Mouse (Mus musculus) kidney, embryonic 16.5 days (tissue): ENCODE data around the gene Sdccag8. TPM values are rescaled to one million over a fixed set of nuclear protein-coding genes. Genes with fewer than 3 reads are reported as not detected.
"Not testable (repeated sequence)": the region's sequence is repeated elsewhere in the genome, so short reads cannot be mapped to it uniquely, and the experiment has no call there.

Source experiments
- ATAC-seq: fragments of 200-750 bp; cut with Nextera tagmentation; 2 replicates; pipeline ENCODE4 v1.8.0; 2017; ENCODE audit warnings: moderate TSS enrichment; ENCODE audit not compliant: low FRiP score, low TSS enrichment
- H3K27ac ChIP-seq: fragments of 300-500 bp; sonication (generic); 2 replicates; pipeline ENCODE4 v1.5.1; 2014; ENCODE audit warnings: low read length
- H3K27me3 ChIP-seq: fragments of 300-500 bp; sonication (generic); 2 replicates; pipeline ENCODE4 v1.6.1; 2014; ENCODE audit warnings: low read length, control low read depth, mixed read lengths; ENCODE audit not compliant: insufficient read depth
- H3K36me3 ChIP-seq: fragments of 300-500 bp; sonication (generic); 2 replicates; pipeline ENCODE4 v1.6.1; 2014; ENCODE audit warnings: low read length, control low read depth, mixed read lengths; ENCODE audit not compliant: insufficient read depth
- H3K4me1 ChIP-seq: fragments of 300-500 bp; sonication (generic); 2 replicates; pipeline ENCODE4 v1.6.1; 2014; ENCODE audit warnings: low read length, control low read depth, mixed read lengths; ENCODE audit not compliant: insufficient read depth
- H3K4me2 ChIP-seq: fragments of 300-500 bp; sonication (generic); replicated peaks from 2 replicates; pipeline ENCODE4 v1.6.1; 2014; ENCODE audit warnings: low read depth, low read length
- H3K4me3 ChIP-seq: fragments of 300-500 bp; sonication (generic); 2 replicates; pipeline ENCODE4 v1.5.1; 2014; ENCODE audit warnings: mild to moderate bottlenecking, low read length
- H3K9ac ChIP-seq: fragments of 300-500 bp; sonication (generic); replicated peaks from 2 replicates; pipeline ENCODE4 v1.6.1; 2014; ENCODE audit warnings: low read length
- H3K9me3 ChIP-seq: fragments of 300-500 bp; sonication (generic); 2 replicates; pipeline ENCODE4 v1.6.1; 2016; ENCODE audit warnings: low read length, control low read depth
- WGBS: fragments of 180-500 bp; shearing (Covaris S2); extraction: QIAGEN DNeasy Blood & Tissue Kit; methylation state at CpG from one replicate; pipeline ENCODE4 v1.1.7; 2014; 5-methylcytosine and 5-hydroxymethylcytosine counted together
- polyA plus RNA-seq: library from polyadenylated mRNA; unstranded; fragments of >200 nt; fragmentation: Nextera tagmentation; extraction: Ambion mirVana; gene quantifications from 2 replicates; pipeline ENCODE4 v1.2.1, GENCODE M21; 2015

The Sdccag8 gene
- polyA plus RNA-seq, 1 experiment from 2014 or later: 20.1 TPM

- H3K4me1 ChIP-seq: no peaks in the 10 kb centered on the region
- under 1% methylated on average over 41 of the region's 41 CpGs for WGBS
- no peak overlapping the region for H3K27ac ChIP-seq
- peak overlapping the region; percentile 56; the same call in 1 of the 2 replicates for H3K9ac ChIP-seq
- peak overlapping the region; percentile 47 for H3K4me3 ChIP-seq
- H3K36me3 ChIP-seq: peaks cover 3% of the 10 kb centered on the region; the same call in 1 of the 2 replicates
- H3K27me3 ChIP-seq: peaks cover 3% of the 10 kb centered on the region; the same call in 1 of the 2 replicates
- H3K4me2 ChIP-seq: peak overlapping the region; percentile 79
- peak; percentile 90 for ATAC-seq
- no peaks in the 10 kb centered on the region for H3K9me3 ChIP-seq
Measured at GRCm38 (mm10) chr1:176835501-176836294, 21.2 kb downstream of the Sdccag8 start.

GRCm38 (mm10) chr1:176836562-176836961, 22.1 kb downstream of the Sdccag8 start:
- H3K27ac ChIP-seq, H3K4me2 ChIP-seq: not testable (repeated sequence)
- WGBS: 55% methylated on average over 7 of the region's 7 CpGs

GRCm38 (mm10) chr1:176845082-176845977, 30.9 kb downstream of the Sdccag8 start:
- Histone ChIP-seq H3K4me2 (no peak overlapping the region), H3K27me3 (no peaks in the 10 kb centered on the region), H3K4me3 (no peak overlapping the region), H3K9me3 (no peaks in the 10 kb centered on the region), H3K36me3 (peaks cover 2% of the 10 kb centered on the region; the same call in 1 of the 2 replicates), H3K27ac (no peak overlapping the region), H3K9ac (no peak overlapping the region), H3K4me1 (0 out of 2 replicates have a peak, but pooled peaks cover 6% of the 10 kb centered on the region)
- 86% methylated on average over 17 of the region's 17 CpGs for WGBS
- ATAC-seq: no peak

More at GRCm38 (mm10) chr1:176836562-176836961, 22.1 kb downstream of the Sdccag8 start:
- H3K9ac ChIP-seq, H3K4me3 ChIP-seq, H3K9me3 ChIP-seq, H3K27me3 ChIP-seq, ATAC-seq, H3K4me1 ChIP-seq, H3K36me3 ChIP-seq: not testable (repeated sequence)

GRCm38 (mm10) chr1:176847118-176847859, 32.8 kb downstream of the Sdccag8 start:
- WGBS: 81% methylated on average over 10 of the region's 10 CpGs

GRCm38 (mm10) chr1:176848613-176849290, 34.3 kb downstream of the Sdccag8 start:
- Histone ChIP-seq H3K9me3 (peaks cover 6% of the 10 kb centered on the region), H3K9ac (no peak overlapping the region), H3K27ac (0 out of 2 replicates have a peak overlapping the region, but pooled peaks have one; percentile 7), H3K4me3 (no peak overlapping the region), H3K4me2 (no peak overlapping the region), H3K36me3 (peaks cover 8% of the 10 kb centered on the region; the same call in 1 of the 2 replicates), H3K4me1 (0 out of 2 replicates have a peak, but pooled peaks cover 6% of the 10 kb centered on the region), H3K27me3 (no peaks in the 10 kb centered on the region)
- peak; percentile 56 for ATAC-seq
- WGBS: 33% methylated on average over 11 of the region's 11 CpGs

More at GRCm38 (mm10) chr1:176847118-176847859, 32.8 kb downstream of the Sdccag8 start:
- H3K4me1 ChIP-seq: 0 out of 2 replicates have a peak, but pooled peaks cover 6% of the 10 kb centered on the region
- ATAC-seq: no peak
- no peak overlapping the region for H3K4me3 ChIP-seq
- no peak overlapping the region for H3K4me2 ChIP-seq
- H3K27ac ChIP-seq: no peak overlapping the region
- H3K9me3 ChIP-seq: peaks cover under 1% of the 10 kb centered on the region
- H3K36me3 ChIP-seq: 0 out of 2 replicates have a peak, but pooled peaks cover under 1% of the 10 kb centered on the region
- H3K9ac ChIP-seq: no peak overlapping the region
- H3K27me3 ChIP-seq: no peaks in the 10 kb centered on the region

GRCm38 (mm10) chr1:176849377-176849776, 34.9 kb downstream of the Sdccag8 start:
- H3K36me3 ChIP-seq: peaks cover 8% of the 10 kb centered on the region; the same call in 1 of the 2 replicates
- 59% methylated on average over 2 of the region's 2 CpGs for WGBS
- ATAC-seq: no peak
- H3K4me2 ChIP-seq: no peak overlapping the region
- peaks cover 6% of the 10 kb centered on the region for H3K9me3 ChIP-seq
- H3K9ac ChIP-seq: no peak overlapping the region
- no peak overlapping the region for H3K4me3 ChIP-seq
- H3K27ac ChIP-seq: no peak overlapping the region
- 0 out of 2 replicates have a peak, but pooled peaks cover 6% of the 10 kb centered on the region for H3K4me1 ChIP-seq
- H3K27me3 ChIP-seq: no peaks in the 10 kb centered on the region

GRCm38 (mm10) chr1:176851401-176851800, 36.9 kb downstream of the Sdccag8 start:
- Histone ChIP-seq H3K36me3 (peaks cover 8% of the 10 kb centered on the region; the same call in 1 of the 2 replicates), H3K4me1 (0 out of 2 replicates have a peak, but pooled peaks cover 6% of the 10 kb centered on the region), H3K27me3 (no peaks in the 10 kb centered on the region), H3K4me2 (no peak overlapping the region), H3K9ac (no peak overlapping the region), H3K4me3 (no peak overlapping the region), H3K9me3 (peaks cover 6% of the 10 kb centered on the region), H3K27ac (no peak overlapping the region)
- no peak for ATAC-seq
- WGBS: 91% methylated on average over 7 of the region's 7 CpGs

GRCm38 (mm10) chr1:176852813-176853590, 38.5 kb downstream of the Sdccag8 start:
- WGBS: 89% methylated on average over 9 of the region's 9 CpGs
- 0 out of 2 replicates have a peak, but pooled peaks cover 6% of the 10 kb centered on the region for H3K4me1 ChIP-seq
- H3K36me3 ChIP-seq: peaks cover 8% of the 10 kb centered on the region; the same call in 1 of the 2 replicates
- H3K27ac ChIP-seq: no peak overlapping the region
- no peak overlapping the region for H3K4me3 ChIP-seq
- H3K27me3 ChIP-seq: no peaks in the 10 kb centered on the region
- H3K9me3 ChIP-seq: peaks cover 6% of the 10 kb centered on the region
- H3K9ac ChIP-seq: no peak overlapping the region
- ATAC-seq: no peak
- H3K4me2 ChIP-seq: no peak overlapping the region
